Mouse (Mus musculus): Measurements from ENCODE around the gene Dennd1a.
A peak's percentile ranks its signal among the peaks of the same experiment; 100 is the strongest.

Dennd1a gene

DNA sequence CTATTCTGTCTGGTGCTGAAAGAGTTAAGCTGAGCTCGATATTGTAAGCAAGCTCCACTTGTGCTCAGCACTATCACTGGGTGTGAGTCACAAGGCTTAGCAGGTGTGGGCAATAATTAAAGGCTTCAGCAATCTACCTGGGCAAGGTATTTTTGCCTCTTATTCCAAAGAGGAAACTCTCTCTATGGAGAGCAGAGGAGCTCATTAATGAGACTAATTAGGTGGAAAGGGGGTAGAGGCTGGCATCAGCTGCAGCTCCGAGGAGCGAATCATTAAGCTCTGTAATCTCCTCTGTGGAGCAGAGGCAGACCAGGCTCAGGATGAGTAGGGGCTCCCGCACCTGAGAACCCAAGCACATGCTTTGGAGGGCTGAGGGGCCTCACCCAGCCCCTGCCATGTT lies 407.5 kb downstream of the Dennd1a start:
- no peak for DNase-seq (ENCODE audit: low spot score)

DNA sequence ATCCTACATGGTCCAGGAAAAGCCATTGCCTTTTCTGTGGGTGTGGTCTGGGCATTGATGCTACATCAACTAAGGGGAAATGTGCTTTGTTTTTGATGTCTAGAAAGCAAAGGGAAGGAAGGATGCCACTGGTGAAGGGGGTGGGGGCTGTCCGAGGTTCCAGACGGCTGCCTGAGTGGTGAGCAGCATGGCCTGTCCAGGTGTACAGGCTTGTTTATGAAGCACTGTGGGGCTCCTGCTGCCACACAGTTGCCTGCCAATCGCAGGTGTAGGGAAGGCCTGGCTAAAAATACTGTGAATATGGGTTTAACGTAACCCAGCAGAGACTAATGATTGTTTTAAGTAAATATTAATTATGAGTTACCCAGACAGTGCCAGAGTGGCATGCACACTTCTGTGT lies 414.4 kb downstream of the Dennd1a start:
- DNase-seq (ENCODE audit: low spot score) = no peak

DNA sequence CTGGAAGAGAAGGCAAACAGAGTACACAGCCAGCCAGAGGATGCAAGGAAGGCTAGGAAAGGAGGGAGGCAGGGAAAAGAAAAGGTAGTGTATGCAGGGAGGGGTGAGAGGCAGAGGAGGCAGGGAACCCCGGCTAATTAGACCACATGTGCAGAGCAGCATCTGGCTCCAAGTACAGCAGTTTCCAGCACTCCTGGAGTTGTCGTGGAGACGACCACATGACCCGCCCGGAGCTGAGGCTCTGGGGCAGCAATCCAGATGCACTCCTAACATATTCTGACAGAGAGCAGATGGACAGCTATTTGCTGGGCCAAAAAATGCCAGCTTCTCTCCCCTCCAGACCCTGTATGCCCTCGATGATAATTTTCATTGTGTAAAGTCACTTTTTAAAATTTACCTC lies 417.6 kb downstream of the Dennd1a start:
- no peak for DNase-seq (ENCODE audit: low spot score)

DNA sequence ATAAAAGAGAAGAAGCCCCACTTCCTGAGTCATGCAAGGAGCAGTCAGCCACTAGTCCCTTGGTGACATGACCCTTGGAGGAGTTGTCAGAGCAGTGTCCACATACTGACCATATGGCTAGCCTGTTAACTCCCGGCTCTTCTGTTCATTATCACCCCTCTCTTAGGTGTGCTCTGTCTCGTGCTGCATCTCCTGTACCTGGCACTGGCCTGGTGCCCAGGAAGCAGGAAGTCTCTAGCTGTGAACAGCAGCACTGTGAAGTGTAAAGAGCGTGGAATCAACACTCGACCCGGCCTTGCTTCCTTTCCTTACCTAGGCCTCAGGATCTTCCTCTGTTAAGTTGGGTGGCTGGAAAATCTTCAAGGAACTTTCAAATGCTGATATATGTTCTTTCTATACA lies 419.8 kb downstream of the Dennd1a start:
- no peak for DNase-seq (ENCODE audit: low spot score)

DNA sequence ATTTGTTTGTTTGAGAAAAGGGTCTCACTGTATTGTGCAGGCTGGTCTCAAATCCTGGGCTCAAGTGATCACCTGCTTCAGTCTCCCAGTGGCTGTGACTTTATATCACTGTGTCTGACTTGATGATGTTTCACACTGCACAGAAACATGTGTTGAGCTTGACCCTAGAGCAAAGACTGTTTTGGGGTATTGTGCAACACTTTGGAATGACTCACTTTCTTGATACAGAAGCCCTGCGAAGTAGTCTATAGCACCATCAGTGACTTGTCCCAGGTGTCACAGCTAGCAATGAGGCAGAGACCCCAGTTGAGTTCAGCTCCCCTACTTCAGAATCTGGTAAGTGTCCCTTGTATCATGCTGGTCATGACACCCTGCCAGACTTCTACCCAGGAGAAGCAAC lies 429.7 kb downstream of the Dennd1a start:
- DNase-seq (ENCODE audit: low spot score) = no peak

DNA sequence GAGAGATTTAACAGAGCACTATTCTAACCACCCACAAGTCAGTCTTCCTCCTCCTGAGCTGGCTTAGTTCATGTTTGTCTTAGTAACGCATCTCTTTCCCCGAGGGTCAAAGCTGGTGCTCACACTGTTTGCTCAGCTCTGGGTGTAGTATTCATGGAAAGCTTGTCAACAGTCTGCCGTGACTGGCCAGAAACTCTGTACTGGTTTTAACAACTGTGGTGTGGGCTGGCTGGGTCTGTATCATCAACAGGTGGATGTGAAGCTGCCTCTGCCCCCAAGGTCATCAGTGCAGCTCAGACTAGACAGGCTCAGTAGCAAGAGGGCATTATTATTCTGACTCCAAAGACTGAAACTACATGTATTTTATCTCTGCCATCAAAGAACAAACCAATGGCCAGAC lies 430.2 kb downstream of the Dennd1a start:
- no peak for DNase-seq (ENCODE audit: low spot score)

DNA sequence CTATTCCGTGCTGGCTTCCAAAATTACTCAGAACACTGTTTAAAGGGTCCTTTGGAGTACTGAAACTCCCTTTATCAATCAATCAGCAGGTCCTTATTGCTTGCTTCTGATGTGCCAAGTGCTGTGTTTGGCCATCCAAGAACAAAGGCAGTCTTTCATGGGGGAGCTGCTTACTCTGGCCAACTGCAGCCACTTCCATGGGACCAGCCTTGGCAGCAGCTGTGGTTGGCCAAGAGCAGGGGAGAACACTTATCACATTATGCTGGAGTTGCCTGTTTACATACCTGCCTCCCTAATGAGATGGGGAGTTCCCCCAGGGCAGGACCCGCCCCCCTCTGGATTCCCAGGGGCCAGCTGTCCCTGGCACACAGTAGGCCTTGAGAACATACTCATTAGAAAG lies 432.0 kb downstream of the Dennd1a start:
- DNase-seq (ENCODE audit: low spot score) = no peak

DNA sequence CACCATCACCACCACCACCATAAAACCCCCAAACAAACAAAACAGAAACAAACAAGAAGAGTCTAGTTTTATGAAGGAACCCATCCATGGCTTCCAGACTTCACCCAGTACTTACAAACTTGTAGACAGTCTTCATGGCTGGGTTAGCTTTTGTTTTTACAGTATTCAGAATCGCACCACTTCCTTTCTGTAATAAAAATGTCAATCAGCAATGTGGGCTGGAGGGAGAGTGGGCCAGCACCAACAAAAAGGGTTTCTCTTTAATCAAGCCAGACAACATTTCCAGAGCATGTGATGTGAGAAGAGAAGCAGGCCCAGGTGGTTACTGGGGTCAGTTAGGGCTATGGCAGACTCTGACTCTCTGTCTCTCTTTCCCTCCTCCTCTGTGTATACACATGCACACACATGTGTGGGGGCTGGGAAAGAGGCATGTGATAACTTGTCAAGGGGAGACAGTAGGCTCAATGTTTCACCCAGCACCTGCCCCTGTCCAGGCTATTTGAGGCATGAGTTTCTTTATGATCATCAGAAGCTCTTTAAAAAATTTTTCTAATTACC lies 433.2 kb downstream of the Dennd1a start:
- no peak for DNase-seq (ENCODE audit: low spot score)

DNA sequence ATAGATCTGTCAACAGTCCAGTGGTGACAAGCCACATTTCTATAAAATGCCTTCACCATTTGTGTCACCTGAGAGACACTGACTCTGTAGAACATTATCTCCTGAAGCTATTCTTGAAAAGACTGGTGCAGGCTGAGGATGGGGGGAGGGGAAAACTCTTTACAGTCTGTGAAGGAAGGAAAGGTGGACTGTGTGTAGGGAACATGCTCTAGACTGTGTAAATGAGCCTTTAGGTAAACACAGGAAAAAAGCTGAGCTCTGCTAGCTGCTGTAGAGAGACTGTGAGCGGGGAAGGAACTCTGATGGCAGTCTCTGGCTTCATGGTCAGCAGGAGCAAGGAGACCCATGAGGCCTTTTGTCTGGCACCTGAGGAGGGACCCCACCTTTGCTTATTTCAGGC lies 436.6 kb downstream of the Dennd1a start:
- no peak for DNase-seq (ENCODE audit: low spot score)

DNA sequence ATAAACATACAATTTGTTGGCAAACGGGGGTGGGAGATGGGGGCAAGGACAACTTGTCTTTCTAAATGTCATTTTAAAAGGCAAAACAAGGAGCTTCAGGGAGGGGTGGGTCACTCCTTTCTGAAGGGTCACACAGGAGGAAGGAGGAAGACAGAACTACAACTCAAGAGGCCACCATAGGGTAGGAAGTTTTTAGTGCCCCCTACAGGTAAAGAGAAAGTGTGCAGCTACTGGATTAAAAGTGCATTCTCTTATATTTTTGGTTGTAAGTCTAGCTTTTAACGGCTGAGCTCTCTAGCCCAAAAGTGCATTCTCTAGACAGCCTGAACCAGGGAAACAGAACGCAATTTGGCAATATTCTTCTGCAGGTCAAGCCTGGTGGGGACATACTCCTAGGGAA lies 437.8 kb downstream of the Dennd1a start:
- DNase-seq (ENCODE audit: low spot score) = no peak

DNA sequence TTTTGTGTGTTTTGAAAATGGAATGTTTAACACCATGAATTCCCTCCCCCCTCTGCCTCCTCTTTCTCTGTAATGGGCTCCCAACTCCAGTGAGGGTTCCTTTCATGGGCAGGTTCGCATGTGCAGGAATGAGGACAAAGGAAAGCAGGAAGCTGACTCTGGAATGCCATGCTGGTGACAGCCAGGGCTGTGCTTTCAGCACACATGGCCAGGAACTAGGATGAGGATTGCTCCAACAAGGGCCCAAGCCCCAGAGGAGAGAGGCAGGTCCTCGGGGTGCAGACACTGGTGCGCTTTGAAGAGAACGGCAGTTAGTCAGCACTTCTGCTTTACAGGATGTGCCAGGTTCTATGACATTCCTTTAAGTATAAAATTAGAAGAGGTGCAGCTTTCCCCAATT lies 444.5 kb downstream of the Dennd1a start:
- DNase-seq (ENCODE audit: low spot score) = no peak

DNA sequence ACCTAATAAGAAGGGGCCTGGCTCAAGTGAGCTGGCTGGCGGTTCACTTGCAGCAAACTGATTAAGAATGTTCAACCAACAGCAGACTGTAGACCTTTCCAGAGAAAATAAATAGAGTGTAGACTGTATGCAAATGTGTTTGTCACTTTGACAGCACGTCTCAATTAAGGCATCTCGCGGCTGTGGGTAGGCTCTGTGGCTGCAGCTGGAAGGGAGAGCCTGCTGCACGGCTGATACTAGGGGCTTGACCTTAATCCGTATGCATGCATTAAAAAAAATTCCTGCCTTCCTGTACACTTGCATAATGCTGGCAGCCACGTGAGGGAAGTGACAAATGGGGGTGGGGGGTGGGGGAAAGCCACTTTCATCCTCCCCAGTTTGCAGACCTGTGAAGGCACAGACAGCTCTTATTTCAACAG lies 445.0 kb downstream of the Dennd1a start:
- no peak for DNase-seq (ENCODE audit: low spot score)

DNA sequence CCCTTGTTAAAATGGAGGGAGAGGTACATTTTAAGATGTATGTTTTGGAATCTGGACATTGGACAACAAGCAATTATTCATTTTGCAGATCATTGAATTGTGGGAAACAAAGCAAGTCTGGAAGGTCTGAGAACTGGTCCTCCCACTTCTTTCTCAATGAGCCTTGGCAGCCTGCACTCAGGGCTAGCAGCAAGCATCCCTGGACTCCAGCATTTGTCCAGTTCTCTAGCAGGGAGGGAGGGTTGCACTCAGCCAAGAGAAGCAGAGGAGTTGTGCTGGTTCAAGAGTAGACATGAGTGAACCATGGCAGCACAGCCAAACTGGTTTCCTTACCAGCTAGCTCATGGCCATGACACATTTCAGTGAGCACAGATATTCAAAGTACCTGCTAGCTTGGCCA lies 447.3 kb downstream of the Dennd1a start:
- no peak for DNase-seq (ENCODE audit: low spot score)

DNA sequence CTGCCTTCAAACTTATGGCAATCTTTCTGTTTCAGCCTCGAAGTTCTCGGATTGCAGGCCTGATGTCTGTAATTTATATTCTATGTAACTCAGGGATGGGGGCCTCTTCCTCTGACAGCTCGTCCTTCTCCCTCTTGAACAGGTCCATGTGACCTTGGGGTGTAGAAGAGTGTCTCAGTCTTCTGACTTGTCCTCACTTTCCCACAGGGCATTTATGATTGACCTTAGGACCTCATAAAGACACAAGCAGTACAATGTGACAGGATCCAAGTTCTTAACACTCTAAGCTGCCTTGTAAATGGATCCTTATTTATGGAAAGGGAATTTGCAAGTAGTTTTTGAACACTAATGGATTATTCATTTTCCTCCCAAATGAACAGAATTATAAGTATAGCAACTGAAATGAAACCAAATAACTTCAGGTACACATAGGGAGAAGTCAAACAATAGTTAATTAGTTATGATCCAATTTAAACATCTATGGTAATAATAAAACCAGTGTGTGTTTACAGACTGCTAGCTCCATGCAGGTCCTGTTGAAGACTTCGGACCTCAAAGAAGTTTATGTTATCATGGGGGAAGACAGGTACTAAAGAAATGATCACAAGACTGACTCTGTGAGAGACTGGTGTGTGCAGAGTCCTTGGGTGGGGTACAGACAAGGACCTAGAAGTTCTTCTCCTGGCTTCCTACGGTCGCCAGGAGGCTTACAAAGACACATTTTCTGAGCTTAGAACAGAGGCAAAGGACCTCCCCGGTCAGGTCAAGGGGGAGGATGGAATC lies 448.8 kb downstream of the Dennd1a start:
- no peak for DNase-seq (ENCODE audit: low spot score)

DNA sequence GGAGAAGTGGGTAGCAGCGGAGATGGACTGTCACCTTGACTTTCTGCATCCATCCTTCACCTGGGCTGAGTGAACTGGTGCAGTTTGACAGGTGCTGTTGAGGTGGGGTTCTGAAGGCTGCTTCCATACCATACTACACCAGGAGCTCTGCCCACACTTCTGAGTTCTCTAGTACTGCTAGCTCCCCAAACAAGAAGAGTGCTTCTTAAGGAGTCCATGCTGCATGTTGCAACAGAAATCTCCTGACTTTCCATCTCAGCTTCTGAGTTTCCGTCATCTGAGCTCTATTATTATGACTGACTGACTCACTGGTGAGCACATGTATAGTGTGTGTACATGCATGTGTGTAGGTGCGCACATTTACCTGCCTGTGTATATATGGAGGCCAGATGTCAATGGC lies 449.6 kb downstream of the Dennd1a start:
- no peak for DNase-seq (ENCODE audit: low spot score)

DNA sequence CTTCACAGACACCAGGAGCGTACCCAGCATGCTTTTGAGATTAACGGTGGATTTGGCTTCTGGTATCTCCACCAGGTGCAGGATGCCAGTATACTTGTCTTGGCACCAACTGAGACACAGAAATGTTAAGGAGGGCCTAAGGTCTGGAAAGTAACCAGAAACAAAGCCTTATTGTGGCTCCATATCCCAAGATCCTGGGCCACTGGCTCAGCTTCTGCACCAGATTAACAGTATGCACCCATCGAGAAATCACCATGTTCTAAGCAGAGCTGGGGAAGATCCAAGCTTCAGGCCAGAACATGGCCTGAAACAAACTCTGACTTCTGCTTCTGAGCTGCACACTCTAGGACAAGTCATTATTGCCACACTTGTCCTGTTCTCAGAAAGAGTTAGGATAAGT lies 450.3 kb downstream of the Dennd1a start:
- no peak for DNase-seq (ENCODE audit: low spot score)

DNA sequence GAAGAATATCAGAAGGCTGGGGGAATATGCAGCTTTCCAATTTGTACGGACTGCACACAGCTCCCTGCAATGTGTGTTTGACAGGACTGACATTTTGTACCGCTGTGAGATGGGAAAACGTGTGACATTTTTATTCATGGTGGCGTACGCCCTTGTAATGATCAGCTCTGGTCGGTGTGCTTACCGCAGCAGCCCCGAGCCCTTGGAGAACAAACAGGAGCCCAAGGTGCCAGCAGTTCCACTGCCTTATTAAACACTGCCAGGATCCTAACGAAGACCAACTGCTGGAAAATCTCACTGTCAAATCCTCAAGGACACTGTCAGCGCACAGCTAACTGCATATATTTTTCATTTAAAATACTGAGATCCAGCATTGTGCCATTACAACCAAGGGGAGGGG lies 454.9 kb downstream of the Dennd1a start:
- DNase-seq (ENCODE audit: low spot score) = no peak

DNA sequence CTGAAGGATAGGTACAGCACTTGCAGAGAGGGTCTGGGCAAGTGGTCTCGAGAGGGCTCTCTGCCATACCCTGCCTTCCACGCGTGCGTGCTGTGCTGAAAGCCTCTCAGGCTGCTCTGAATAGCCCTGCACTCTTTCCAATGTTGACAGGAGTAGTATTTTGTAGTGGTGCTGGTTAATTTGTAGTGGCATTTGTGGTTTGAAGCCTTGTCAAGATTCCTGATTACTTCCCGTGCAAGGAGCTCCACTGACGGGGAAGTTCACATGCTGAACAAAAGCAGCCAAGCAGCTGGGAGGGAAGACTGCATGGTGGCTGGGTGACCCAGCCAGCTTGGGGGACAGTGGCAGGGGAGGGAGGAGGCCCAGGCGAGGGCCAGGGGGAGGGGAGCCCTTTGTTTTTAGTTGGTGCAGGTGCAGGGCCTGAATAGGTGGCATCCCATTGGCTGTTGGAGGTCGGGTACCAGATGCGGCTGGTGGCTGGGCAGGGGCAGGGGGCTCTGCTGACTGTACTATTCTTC lies 457.4 kb downstream of the Dennd1a start:
- DNase-seq (ENCODE audit: low spot score) = no peak

DNA sequence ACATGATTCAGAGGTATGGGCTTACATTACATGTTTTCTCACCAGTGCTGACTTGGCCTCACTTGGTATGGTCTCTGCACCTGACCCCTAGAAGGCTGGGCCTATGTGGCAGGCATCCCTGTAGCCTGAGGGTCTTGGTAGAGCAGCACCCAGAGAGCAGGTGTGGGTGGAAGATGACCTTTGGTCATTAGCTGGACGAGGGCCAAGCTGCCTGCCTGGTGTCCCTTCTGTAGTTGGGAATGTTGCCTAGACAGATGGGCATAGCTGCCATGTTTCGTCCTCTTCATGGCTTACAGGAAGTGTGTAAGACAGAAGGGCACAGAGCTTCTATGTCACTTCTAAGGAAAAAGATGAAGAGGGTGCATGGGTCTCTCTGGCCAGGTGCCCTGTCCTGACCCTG lies 463.4 kb downstream of the Dennd1a start:
- no peak for DNase-seq (ENCODE audit: low spot score)

DNA sequence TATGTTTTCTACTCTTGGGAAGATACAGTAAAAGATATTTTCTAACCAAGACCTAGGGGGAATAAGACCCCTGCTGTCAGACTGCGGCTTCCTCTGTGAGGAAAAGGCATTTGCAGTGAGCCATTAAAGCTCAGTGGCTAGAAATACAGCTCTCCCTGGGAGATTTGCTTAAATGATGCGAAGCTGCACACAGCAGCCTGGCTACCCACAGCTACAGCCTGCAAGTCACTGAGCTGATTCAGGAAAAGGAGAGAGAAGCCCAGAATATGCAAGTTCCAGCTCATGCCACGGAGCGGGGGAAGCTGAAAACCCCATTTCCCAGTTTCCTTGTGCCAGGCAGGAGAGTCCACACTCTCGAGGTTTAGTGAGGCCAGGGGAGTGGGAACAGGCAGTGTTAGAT lies 465.1 kb downstream of the Dennd1a start:
- no peak for DNase-seq (ENCODE audit: low spot score)

DNA sequence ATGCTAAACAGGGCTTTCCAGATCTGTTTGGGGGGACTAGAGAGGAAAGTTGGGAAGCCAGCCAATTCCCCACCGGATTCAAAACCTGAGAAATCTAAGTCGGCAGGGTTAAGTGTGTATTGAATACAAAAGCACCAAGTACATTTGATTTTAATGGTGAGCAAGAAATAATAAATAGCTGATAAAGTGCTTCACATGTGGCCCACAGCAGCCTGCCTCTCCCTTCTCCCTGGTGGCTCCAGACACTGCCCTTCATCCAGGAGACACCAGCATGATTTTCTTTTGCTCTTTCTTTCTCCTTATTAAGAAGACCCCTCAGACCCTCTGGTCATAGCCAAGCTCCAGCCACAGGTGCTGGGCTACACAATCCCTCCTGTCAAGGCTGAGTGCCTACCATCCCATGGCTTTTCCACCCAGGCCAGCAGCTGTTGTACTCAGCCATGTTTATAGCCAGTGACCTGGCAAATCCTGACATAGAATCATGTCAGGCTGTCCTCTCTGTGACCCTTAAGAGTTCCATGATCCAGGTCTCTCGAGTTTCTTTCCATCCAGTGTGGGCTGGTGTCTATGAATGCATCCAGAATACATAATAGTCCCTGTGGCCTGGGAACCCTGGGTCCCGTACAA lies 467.6 kb downstream of the Dennd1a start:
- DNase-seq (ENCODE audit: low spot score) = no peak

DNA sequence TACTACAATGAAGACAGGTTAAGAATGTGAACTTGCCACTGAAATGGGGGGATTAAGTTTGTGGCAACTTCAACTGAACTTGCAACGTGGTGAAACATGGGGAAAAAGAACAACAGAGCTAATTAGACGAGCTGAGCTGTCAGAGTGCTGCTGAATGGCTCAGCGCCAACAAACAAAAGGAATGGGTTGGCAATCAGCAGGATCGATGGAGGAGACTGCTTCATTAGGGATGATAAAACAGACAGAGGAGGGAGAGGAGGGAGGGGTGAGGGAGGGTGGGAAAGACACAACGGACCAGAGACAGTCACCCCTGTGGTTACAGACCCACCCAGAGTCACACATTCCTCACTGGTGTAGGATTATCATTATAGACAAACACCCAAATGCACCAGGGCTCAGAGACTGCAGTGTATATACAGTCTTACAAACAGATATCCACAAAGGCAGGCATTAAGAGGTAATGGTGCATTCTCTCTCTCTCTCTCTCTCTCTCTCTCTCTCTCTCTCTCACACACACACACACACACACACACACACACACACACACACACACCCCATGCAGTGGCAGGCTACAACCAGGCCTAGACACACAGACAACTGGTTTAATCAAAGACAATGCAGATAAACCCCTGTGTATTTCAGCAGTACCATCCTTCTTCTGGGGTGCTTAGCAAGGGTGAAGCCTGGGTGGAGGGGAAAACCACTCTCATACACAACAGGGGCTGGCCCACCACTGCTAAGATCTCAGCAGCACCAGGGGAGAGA lies 468.2 kb downstream of the Dennd1a start:
- no peak for DNase-seq (ENCODE audit: low spot score)

DNA sequence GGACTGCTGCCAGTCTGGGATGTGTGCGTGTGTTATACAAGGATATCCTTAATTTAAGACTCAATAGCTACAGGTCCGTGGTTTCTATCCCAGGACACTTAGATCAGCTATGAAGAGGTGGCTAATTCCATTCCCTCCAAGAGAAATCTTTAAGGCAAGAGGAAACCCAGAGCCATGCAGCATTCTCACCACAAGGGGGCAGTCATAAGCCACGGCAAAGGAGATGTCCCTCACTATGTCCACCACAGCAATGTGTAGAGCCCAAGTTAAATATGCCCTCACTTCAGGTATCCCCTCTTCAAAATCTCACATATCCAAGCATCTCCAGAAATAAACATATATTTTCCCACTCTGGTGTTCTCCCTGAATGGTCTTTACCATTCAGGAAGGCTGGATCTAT lies 471.5 kb downstream of the Dennd1a start:
- DNase-seq (ENCODE audit: low spot score) = peak; percentile 57

All from left cerebral cortex, adult 11 months (tissue).